Mouse (Mus musculus) liver, embryonic 12.5 days (tissue): ENCODE measurements around the gene Bco2. TPM values are rescaled to one million over a fixed set of nuclear protein-coding genes. Genes with fewer than 3 reads are reported as not detected.

Experiments used
- ATAC-seq: fragments of 200-750 bp; cut with Nextera tagmentation; 2 replicates; pipeline ENCODE4 v1.8.0; 2017; ENCODE audit warnings: moderate number of reproducible peaks, mild to moderate bottlenecking, moderate library complexity
- H3K27ac ChIP-seq: fragments of 300-500 bp; sonication (generic); 2 replicates; pipeline ENCODE4 v1.5.1; 2016; ENCODE audit warnings: mild to moderate bottlenecking
- H3K27me3 ChIP-seq: fragments of 300-500 bp; sonication (generic); replicated peaks from 2 replicates; pipeline ENCODE4 v1.6.1; 2016; ENCODE audit warnings: mild to moderate bottlenecking, moderate library complexity
- H3K36me3 ChIP-seq: fragments of 300-500 bp; sonication (generic); 2 replicates; pipeline ENCODE4 v1.6.1; 2016; ENCODE audit warnings: mild to moderate bottlenecking, moderate library complexity
- H3K4me1 ChIP-seq: fragments of 300-500 bp; sonication (generic); 2 replicates; pipeline ENCODE4 v1.6.1; 2016
- H3K4me2 ChIP-seq: fragments of 300-500 bp; sonication (generic); 2 replicates; pipeline ENCODE4 v1.6.1; 2016; ENCODE audit warnings: mild to moderate bottlenecking, moderate library complexity
- H3K4me3 ChIP-seq: fragments of 300-500 bp; sonication (generic); 2 replicates; pipeline ENCODE4 v1.5.1; 2016; ENCODE audit warnings: mild to moderate bottlenecking, moderate library complexity
- H3K9ac ChIP-seq: fragments of 300-500 bp; sonication (generic); 2 replicates; pipeline ENCODE4 v1.6.1; 2016; ENCODE audit warnings: mild to moderate bottlenecking, moderate library complexity
- H3K9me3 ChIP-seq: fragments of 300-500 bp; sonication (generic); replicated peaks from 2 replicates; pipeline ENCODE4 v1.6.1; 2016; ENCODE audit warnings: mild to moderate bottlenecking, moderate library complexity
- WGBS: fragments of 180-500 bp; shearing (Covaris S2); methylation state at CpG from one replicate; pipeline ENCODE4 v1.1.7; 2016; ENCODE audit not compliant: insufficient replicate concordance; 5-methylcytosine and 5-hydroxymethylcytosine counted together
- polyA plus RNA-seq: library from polyadenylated mRNA; unstranded; fragments of >200 nt; fragmentation: Nextera tagmentation; extraction: Ambion mirVana; gene quantifications from 2 replicates; pipeline ENCODE4 v1.2.1, GENCODE M21; 2016

Gene Bco2
- polyA plus RNA-seq, 1 experiment from 2014 or later: 0.18 TPM

DNA sequence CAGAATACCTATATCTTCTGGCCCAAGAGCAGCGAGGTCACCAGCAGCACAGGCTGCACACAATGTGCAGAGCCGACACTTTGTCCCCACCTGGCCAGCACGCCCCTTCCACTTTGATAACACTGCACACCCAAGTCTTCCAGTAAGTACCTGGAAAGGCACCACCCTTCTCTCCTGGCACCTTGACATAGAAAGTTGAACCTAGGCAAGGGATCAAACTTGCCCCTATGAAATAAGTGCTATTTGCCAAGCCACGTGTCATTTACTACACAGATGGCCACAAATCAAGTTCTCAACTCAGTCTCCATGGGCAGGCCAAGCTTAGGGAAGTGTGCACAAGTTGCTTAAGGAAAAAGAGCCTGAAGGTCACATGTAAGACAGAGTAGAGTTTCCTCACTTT, 32.0 kb upstream of the Bco2 start:
- no peaks in the 10 kb centered on the region for H3K27me3 ChIP-seq
- no peak overlapping the region for H3K27ac ChIP-seq
- 60% methylated on average over 4 of the region's 4 CpGs for WGBS
- no peaks in the 10 kb centered on the region for H3K36me3 ChIP-seq
- H3K9ac ChIP-seq: no peak overlapping the region
- ATAC-seq: no peak
- H3K4me2 ChIP-seq: no peak overlapping the region
- H3K4me1 ChIP-seq: no peaks in the 10 kb centered on the region
- H3K4me3 ChIP-seq: no peak overlapping the region
- H3K9me3 ChIP-seq: no peaks in the 10 kb centered on the region

DNA sequence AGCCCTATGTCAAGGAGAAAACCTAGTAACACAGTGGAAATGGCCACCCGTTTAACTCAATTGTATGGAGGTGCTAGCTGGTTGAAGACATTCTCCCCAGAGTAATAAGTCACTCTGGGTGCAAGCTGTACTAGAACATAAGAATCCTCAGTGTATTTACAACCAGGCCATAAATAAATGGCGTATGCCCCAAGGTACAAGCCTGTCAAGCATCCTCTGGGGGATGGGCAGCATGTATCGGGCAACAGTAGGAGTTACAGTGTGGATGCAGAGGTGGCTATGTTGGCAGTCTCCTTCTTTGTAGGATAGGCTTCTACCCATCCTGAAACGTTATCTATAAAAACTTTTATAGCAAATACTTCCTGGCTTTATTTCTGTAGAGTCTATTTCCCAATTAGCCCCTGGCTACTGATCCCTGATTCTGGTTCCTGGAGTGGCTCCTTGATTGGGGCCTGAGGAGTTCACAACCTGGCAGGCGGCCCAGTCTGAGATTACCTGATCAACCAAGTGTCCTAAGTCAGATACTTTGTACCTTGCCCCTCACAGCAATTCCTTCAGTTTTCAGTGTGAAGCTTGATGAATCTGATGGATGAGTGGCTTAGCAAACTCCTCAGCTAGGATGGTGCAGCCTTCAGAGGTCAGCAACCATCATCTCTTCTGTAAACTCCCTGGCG, 30.3 kb upstream of the Bco2 start:
- H3K9ac ChIP-seq: no peak overlapping the region
- WGBS: 62% methylated on average over 6 of the region's 6 CpGs
- no peaks in the 10 kb centered on the region for H3K4me1 ChIP-seq
- no peak overlapping the region for H3K4me3 ChIP-seq
- no peak for ATAC-seq
- no peaks in the 10 kb centered on the region for H3K27me3 ChIP-seq
- no peaks in the 10 kb centered on the region for H3K9me3 ChIP-seq
- no peak overlapping the region for H3K4me2 ChIP-seq
- H3K36me3 ChIP-seq: no peaks in the 10 kb centered on the region
- no peak overlapping the region for H3K27ac ChIP-seq

DNA sequence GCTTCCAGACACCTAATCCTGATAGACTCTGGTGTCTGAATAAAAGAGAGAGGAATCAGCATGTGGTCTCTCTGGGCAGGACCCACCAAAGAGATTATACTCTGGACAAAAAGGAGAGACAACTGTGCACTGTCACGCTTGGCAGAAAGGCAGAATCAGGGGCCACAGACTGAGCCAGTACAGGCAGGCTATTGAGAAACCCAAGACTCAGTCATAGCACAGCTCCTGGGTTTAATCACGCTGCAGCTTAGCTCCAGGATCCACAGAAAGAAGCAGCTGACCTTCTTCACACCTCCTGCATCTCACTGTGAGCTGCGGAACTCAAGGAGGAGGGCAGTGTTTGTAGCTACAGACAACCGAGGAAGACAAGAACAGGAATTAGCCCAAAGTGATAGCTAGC, 25.4 kb upstream of the Bco2 start:
- 39% methylated on average over 4 of the region's 4 CpGs for WGBS
- no peak for ATAC-seq
- no peaks in the 10 kb centered on the region for H3K27me3 ChIP-seq

DNA sequence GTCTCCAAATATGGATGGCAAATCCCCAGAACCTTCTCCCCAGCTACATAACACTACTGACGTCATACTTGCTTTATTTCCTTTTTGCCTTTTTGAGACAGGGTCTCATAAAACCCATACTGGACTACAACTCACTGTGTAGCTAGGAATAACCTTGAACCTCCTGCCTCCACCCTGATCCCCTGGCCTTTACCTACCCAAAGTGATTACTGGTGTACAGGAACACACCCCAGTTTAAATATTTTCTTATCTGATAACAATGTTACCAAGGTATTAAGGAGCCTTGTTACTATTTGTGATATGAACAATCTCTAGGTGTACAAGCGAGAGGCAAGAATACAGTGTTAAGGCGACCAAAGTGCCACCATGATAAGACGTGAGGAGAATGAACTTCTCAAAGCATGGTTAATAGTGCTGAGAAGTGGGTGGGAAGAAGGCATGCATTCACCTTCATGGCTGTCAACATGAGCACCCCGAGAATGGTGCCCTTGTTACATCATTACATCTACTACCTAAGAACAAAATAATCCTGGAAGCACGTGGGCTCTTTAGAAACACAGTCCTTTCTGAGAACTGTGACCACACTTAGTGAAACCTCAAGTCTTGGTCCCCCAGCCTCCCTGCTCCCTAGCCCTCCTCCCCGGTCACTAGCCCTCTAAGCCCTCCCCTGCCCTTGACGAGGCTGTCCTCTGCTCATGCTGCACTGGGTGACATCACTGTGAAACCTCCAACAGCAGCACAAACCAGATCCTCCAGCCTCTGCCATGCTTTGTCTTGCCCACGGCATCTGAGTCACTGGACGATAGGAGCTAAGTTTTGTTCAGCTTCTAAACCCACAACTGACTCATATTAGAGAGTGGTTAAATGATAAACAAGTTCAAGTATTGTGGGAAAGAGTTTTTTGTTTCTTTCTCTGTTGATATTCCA, 14.9 kb upstream of the Bco2 start:
- WGBS: 60% methylated on average over 10 of the region's 10 CpGs

More for the DNA sequence above, 25.4 kb upstream of the Bco2 start:
- no peak overlapping the region for H3K27ac ChIP-seq
- no peaks in the 10 kb centered on the region for H3K9me3 ChIP-seq
- H3K4me3 ChIP-seq: no peak overlapping the region
- H3K9ac ChIP-seq: no peak overlapping the region
- no peaks in the 10 kb centered on the region for H3K4me1 ChIP-seq
- H3K4me2 ChIP-seq: no peak overlapping the region
- H3K36me3 ChIP-seq: no peaks in the 10 kb centered on the region

DNA sequence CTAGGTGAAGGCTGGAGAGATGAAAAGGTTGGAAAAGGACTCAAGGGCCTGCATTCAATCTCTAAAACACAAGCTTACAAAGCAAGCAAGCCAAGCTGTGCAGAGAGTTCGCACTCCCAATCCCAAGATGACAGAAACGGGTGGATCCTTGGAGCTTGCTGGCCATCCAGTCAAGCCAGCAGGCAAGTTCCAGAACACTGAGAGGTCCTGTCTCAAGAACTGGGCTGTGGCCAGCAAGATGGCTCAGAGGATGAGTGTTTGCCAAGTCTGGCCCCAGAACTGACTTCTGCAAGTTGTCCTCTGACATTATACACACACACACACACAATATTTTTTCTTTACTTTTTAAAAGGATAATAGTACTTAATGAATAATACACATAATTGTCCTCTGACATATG, 12.9 kb upstream of the Bco2 start:
- ATAC-seq: no peak
- Histone ChIP-seq H3K9ac (no peak overlapping the region), H3K4me1 (no peaks in the 10 kb centered on the region), H3K4me3 (no peak overlapping the region), H3K36me3 (no peaks in the 10 kb centered on the region), H3K4me2 (no peak overlapping the region), H3K9me3 (no peaks in the 10 kb centered on the region), H3K27me3 (no peaks in the 10 kb centered on the region), H3K27ac (no peak overlapping the region)
- WGBS: 80% methylated on average over 2 of the region's 2 CpGs

More for the DNA sequence above, 14.9 kb upstream of the Bco2 start:
- Histone ChIP-seq H3K4me2 (no peak overlapping the region), H3K4me1 (no peaks in the 10 kb centered on the region), H3K36me3 (no peaks in the 10 kb centered on the region), H3K27me3 (no peaks in the 10 kb centered on the region), H3K9ac (no peak overlapping the region), H3K4me3 (no peak overlapping the region), H3K27ac (no peak overlapping the region), H3K9me3 (no peaks in the 10 kb centered on the region)
- no peak for ATAC-seq

DNA sequence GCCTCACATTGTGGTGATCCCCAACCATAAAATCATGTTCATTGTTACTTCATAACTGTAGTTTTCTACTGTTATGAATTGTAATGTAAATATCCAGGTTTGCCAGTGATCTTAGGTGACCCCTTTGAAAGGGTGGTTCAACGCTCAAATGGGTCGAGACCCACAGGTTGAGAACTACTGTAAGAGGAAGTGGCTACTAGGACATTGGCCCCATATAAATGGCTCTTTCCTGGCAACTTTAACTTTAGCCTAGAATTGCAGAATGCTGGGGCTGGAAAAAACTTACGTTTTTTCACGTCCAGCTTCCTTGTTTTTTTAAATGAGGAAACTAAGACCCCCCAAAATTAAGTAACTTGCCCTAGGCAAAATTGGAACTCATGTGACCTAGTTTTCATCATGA, 12.4 kb upstream of the Bco2 start:
- H3K27me3 ChIP-seq: no peaks in the 10 kb centered on the region
- no peak overlapping the region for H3K9ac ChIP-seq
- H3K27ac ChIP-seq: no peak overlapping the region
- no peak overlapping the region for H3K4me3 ChIP-seq
- no peak overlapping the region for H3K4me2 ChIP-seq
- H3K4me1 ChIP-seq: no peaks in the 10 kb centered on the region
- no peaks in the 10 kb centered on the region for H3K9me3 ChIP-seq
- WGBS: 62% methylated on average over 4 of the region's 4 CpGs
- H3K36me3 ChIP-seq: no peaks in the 10 kb centered on the region
- ATAC-seq: no peak

DNA sequence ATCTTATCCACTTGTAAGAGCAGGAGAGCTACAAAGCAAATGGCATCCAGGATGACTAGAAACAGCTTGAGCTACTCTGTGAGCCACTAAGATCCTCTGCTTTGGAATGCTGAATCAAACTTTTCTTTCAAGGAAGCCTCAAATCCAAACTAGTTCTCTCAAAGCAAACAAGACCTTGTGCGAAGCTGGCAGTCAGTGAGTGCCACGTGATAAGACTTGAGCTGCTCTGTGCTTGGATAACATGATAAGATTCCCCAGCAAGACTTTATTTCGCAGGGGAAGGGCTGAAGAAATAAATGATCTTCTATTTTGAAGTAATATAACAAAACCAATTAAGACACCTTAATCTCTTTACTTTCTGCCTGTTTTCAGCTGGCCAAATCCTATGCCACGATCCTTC, 11.0 kb upstream of the Bco2 start:
- no peaks in the 10 kb centered on the region for H3K36me3 ChIP-seq
- no peak for ATAC-seq
- WGBS: 29% methylated on average over 4 of the region's 4 CpGs
- H3K27ac ChIP-seq: no peak overlapping the region
- H3K27me3 ChIP-seq: peaks cover 2% of the 10 kb centered on the region; the same call in 1 of the 2 replicates
- no peak overlapping the region for H3K4me2 ChIP-seq
- no peaks in the 10 kb centered on the region for H3K9me3 ChIP-seq
- no peak overlapping the region for H3K4me3 ChIP-seq
- H3K9ac ChIP-seq: no peak overlapping the region
- H3K4me1 ChIP-seq: no peaks in the 10 kb centered on the region

DNA sequence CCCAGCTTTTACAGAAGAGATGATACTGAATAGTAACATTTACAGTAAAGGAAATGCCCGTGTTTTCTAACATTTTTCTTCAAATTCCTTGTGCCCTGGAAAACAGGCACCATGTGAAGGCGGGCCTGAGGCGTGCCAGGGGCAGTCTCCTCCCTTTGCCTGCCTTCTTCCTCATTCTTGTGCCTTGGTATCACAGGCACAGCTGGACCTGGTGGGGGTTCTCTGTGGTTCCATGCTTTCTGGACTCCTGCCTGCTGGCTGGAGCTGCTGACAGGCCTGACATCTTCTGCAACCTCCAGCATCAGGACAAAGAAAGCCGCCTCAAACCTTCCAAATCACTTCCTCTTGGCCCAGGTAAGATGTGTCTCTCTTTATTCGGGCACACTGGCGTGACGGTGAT, 10.2 kb upstream of the Bco2 start:
- 56% methylated on average over 7 of the region's 7 CpGs for whole genome bisulfite sequencing
- no peak overlapping the region for H3K9ac ChIP-seq
- no peak overlapping the region for H3K4me3 ChIP-seq
- peaks cover 7% of the 10 kb centered on the region; the same call in 1 of the 2 replicates for H3K27me3 ChIP-seq
- H3K4me1 ChIP-seq: no peaks in the 10 kb centered on the region
- no peaks in the 10 kb centered on the region for H3K36me3 ChIP-seq
- H3K27ac ChIP-seq: no peak overlapping the region
- ATAC-seq: no peak
- no peak overlapping the region for H3K4me2 ChIP-seq
- H3K9me3 ChIP-seq: no peaks in the 10 kb centered on the region

DNA sequence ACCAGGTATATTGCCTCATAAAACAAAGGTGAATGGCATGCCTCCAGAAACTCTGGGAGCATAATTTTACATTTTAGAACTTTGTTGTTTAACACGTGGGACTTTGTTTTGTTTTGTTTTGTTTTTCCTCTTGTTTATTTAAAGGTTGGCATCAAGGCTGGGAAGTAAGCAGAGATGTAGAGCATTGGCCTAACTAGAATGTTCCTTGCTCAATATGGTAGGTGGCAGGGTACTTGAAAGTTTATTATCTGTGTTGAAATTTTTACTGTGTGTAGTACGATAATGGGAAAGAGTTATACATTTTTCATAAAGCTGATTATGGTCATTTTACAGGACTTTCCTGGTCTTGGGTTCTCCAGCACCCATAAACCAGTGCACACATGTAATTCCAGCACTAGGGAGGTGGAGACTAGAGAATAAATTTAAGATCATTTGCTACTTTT, 7.0 kb upstream of the Bco2 start:
- WGBS: 67% methylated on average over 2 of the region's 2 CpGs
- no peak overlapping the region for H3K4me3 ChIP-seq
- ATAC-seq: no peak
- H3K4me1 ChIP-seq: no peaks in the 10 kb centered on the region
- H3K9ac ChIP-seq: no peak overlapping the region
- H3K36me3 ChIP-seq: no peaks in the 10 kb centered on the region
- peaks cover 7% of the 10 kb centered on the region; the same call in 1 of the 2 replicates for H3K27me3 ChIP-seq
- H3K27ac ChIP-seq: no peak overlapping the region
- H3K4me2 ChIP-seq: no peak overlapping the region
- no peaks in the 10 kb centered on the region for H3K9me3 ChIP-seq

DNA sequence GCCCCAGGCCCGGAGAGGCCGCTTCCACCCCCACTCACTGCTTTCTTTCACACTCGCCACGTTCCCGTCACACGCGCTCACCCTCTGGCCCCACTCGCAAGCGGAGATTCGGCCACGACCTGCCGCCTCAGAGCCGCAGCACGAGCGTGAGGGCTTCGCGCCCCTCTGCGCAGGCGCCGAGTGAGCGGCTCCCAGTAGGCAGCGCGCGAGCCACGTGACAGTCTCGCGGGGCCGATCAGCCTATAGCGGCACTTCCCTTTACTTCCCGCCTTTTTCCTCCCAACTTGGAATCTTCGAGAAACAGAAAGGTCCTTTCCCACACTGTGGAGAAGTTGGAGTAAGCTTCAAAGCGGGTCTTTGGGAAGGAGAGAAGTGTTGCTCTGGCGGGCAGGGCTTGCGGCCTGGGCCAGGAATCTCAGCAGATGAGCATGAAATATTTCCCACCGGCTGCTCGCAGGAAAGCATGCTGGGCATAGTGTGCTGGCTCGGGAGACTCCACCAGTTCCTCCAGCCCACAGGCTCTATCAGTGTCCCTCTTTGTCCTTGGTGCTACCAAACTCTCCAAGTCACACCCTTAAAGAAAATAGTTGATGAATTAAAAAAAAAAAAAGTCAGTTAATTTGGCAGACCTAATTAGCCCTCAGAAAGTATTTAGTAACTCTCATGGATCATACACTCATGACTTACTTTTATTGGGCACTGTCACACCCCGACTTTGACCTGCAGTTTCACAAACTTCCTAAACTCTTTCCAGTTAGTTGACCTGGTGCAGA, 6.3 kb upstream of the Bco2 start, which contains the start of gene Tex12:
Gene Tex12 (minus strand): TSS at position 181 of the 773 bp plus-strand sequence.
- 79% methylated on average over 38 of the region's 38 CpGs for WGBS

DNA sequence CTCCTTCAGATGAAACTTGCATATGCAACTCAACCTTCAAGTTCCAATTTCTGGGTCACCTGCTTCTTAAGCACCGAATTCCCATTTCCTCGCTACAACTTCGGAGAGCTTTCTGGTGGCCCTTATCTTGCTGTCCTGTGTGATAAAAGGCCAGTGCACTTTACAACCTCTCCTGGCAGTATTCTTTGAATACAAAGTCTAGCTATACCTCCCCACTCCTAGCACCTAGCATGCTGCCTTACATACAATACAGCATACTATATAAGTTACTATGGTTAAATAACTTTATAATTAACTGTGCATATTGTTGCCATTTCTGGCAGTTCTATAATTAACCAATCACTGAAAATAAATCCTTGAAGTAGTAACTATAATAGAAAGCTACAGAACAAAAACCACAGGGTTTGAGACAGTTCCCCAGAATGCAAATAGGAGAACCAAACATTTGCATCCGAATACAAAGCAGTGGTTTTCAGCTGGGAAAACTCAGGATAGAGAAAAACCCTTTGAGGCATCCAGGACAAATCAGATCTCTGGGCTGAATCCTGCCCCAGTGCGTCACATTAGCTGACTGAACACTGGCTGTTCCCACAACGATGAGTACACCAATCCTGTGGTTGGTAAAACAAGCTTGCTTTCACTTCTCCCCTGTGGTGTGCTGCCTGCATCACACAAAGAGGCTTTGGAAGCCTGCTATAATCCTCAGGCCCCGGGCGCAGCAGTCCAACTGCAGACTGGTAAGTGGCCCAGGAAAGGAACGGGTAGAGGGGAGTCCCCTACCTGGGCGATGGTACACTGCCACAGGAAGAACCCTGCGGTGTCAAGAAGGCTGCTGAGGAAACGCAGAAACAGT, 514 bp downstream of the Bco2 start, which contains the start of gene Il18:
Gene Il18 (plus strand): TSS at position 587 of the 853 bp plus-strand sequence.
- Histone ChIP-seq H3K27ac (no peak within 1 kb of the TSS), H3K4me2 (peak within 1 kb of the TSS; percentile 22), H3K4me1 (no peaks in the 10 kb centered on the region), H3K36me3 (no peaks in the 10 kb centered on the region), H3K4me3 (peak within 1 kb of the TSS; percentile 9; the same call in 1 of the 2 replicates), H3K9me3 (no peaks in the 10 kb centered on the region), H3K27me3 (0 out of 2 replicates have a peak, but pooled peaks cover 3% of the 10 kb centered on the region), H3K9ac (no peak within 1 kb of the TSS)
- no peak for ATAC-seq
- 34% methylated on average over 12 of the region's 12 CpGs for WGBS

More for the DNA sequence above, 6.3 kb upstream of the Bco2 start, which contains the start of gene Tex12:
- Histone ChIP-seq H3K27me3 (peaks cover 7% of the 10 kb centered on the region; the same call in 1 of the 2 replicates), H3K9ac (no peak within 1 kb of the TSS), H3K36me3 (no peaks in the 10 kb centered on the region), H3K9me3 (no peaks in the 10 kb centered on the region), H3K4me3 (no peak within 1 kb of the TSS), H3K4me2 (no peak within 1 kb of the TSS), H3K4me1 (no peaks in the 10 kb centered on the region), H3K27ac (no peak within 1 kb of the TSS)
- ATAC-seq: no peak
